Mouse (Mus musculus) frontal cortex, adult 2 months (tissue): ENCODE data around the gene Morc3. TPM values are rescaled to one million over a fixed set of nuclear protein-coding genes. Genes with fewer than 3 reads are reported as not detected.

ENCODE experiments used
- DNase-seq, 2 experiments: peaks; one replicate each; pipeline ENCODE4 v3.0.0; 2022; ENCODE audit warnings: low spot score in 1 of 2; ENCODE audit errors: extremely low spot score in 1 of 2
- polyA plus RNA-seq: library from polyadenylated mRNA; depleted of rRNA; stranded (reverse); fragments of >200 nt; gene quantifications from 2 replicates; pipeline ENCODE4 v1.2.3, GENCODE M21; 2012

Morc3 gene
- polyA plus RNA-seq, 1 experiment, result 24.6 TPM

DNA sequence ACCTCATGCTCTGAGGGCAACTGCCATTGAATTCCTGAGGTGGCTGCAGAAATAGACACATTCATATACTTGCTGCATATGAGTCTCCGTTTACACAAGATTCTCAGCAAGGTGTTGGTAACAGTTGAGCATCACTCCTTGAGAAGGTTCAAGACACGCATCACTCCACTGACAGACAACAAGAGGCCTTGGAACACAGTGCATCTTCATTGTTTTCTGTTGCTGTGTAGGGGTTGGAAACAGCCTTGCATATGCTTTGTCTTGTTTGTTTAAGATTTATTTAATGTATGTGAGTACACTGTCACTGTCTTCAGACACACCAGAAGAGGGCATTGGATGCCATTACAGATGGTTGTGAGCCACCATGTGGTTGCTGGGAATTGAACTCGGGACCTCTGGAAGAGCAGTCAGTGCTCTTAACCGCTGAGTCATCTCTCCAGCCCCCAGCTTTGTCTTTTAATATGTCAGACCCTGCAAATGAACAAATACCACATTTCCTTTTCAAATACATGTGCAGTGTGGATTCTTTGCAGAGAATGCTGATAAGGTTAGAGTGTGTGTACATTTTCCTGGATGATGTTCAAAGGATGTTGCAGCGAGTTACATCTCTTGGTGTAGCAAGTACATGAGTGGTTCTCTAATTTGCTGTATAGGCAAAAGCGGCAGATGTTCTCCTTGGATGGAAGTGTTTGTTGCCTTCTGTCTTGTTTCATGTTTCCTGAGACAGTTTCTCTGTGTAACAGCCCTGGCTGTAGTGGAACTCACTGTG is 45.9 kb downstream of the Morc3 start:
- DNase-seq, result no peak

DNA sequence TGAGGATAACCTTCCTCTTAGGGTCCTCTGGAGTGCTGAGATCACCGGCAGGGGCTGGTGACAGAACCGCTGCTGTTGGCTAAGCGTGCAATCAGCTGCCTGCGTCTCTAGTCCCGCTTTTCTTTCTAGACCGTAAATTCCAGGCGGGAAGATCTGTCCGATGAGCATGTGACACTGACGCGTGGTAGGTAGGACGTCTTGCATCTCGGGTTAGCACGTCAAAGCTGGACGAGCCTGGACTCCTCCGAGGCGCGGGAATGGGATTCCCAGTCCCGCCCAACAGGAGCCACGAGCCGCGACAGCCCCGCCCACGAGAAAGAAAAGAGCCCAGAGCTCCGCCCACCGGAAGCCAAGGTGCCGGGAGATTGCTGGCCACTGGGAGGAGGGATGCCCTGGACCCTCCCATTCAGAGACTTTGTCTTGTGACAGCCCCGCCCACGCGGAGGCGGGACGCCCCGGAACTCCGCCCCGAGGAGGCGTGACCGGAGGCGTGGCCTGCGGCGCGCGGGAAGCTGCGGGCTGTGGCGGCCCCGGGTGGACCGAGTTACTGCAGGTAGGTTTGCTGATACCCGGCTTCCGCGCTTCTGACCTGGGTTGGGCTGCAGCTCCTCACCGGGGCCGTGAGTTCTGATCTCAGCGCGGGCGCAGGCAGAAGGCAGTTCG is 51.6 kb downstream of the Morc3 start, which contains the start of gene Chaf1b:
Gene Chaf1b (plus strand): TSS at position 479 of the 663 bp plus-strand sequence.
- DNase-seq, result peak; percentile 88 to 93

DNA sequence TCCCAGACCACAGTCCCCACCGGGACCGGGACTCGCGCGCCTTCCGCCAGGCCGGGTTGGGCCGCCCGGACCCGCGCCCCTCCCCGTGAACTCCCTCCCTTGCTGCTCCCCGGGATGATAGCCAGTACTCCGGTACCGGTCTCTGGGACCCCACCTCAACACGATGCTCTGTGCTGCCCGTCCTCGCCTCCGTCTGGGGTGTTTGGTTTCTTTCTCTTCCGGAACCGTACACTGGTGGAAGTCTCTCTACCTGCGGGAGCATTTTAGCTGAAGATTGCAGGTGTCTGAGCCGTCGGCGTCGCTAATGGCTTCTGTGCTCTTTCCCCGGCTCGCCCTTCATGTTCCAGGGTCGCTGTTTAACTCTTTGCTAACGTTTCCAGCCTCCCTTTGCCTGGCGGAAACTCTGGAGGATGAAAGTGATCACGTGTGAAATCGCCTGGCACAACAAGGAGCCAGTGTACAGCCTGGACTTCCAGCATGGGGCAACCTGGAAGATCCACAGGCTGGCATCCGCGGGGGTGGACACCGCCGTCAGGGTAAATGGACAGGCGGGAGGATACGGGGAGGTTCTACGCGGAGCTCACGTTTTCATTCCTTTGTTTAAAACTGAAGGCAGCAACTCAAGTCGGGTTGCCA is 52.3 kb downstream of the Morc3 start:
- no peak for DNase-seq

DNA sequence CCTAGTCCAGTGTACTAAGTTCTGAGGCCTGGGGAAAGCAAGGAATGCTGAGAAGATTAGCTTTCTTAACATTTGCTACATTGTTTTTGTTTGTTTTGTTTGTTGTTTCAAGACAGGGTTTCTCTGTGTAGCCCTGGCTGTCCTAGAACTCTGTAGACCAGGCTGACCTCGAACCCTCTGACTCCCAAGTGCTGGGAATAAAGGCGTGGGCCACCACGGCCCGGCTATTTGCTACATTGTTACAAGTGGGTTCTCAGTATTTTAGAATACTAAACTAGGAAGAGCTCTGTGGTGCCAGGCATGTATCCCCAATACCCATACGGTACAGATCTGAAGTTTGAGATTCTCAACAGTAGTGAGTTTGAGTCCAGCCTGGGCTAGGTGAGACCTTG is 52.8 kb downstream of the Morc3 start:
- DNase-seq, result no peak

DNA sequence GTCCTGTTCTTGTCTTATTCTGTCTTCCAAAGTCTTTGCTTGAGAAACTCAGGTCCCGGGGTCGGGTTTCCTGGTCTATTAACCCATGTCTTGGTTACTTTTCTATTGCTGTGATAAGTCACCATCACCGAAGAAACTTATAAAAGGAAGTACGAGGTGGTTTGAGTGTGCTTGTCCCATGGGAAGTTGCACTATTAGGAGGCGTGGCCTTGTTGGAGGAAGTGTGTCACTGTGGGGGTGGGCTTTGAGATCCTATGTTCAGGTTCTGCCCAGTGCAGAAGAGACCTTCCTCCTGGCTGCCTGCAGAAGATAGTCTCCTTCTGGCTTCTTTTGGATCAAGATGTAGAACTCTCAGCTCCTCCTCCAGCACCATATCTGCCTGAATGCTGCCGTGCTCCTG is 56.6 kb downstream of the Morc3 start:
- DNase-seq, result no peak

DNA sequence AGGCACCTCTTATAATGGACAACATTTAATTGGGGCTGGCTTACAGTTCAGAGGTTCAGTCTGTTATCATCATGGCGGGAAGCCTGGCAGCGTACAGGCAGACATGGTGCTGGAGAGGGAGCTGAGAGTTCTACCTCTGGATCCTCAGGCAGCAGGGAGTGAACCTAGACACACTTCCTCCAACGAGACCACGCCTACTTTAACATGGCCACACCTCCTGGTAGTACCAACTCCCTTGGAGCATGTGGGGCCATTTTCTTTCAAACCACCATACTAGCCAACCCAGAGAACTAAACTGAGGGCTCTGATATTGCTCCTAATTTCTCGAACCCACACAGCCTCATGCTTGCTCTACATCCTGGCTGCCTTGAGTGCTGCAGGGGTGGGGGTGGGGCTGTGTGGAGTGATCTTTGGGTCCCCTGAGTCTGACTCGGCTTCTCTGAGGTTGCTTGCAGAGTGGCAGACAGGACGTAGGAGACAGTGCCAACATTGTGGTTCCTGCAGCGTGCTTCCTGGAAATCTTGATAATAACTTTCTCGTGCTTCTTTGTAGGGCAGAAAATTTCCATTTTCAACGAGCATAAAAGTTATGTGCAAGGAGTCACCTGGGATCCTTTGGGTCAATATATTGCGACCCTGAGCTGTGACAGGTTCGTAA is 59.2 kb downstream of the Morc3 start:
- DNase-seq, result no peak

DNA sequence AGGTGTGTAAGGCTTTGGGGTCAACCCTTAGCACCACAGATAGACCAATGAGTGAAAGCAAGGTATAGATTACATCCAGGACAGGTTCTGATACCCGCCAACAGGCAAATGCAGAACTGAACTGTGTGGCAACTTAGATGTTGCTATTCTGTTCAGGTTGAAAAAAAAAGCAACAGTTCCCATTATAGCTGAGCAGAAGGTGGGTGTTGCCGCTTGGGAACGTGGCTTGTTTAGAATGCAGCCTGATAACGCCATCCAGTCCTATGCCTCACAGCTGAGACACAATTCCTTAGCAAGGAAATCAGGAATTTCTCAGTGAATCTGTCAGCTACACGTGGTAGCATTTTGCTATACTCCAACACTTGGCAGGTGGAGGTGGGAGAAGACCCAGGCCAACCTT is 61.4 kb downstream of the Morc3 start:
- DNase-seq, result peak in 1 of 2 experiments; percentile 28

DNA sequence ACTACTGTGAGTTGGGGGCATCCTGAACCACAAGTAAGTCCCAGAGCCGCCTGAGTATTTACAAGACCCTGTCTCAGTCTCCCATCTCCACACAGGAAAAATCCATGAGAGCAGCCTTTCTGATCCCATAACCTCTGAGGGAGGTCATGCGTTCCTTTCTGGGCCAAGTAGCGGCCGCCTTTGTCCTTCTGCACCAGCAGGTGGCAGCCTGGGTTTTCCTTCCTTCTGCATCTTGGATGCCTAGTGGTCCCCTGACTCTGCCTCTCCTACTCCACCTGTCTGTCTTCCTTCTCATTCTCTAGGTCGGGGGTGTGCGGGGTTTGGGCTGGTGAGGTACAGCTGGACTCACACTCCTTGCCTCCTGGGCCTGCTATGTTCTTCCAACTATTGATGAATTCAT is 71.1 kb downstream of the Morc3 start:
- DNase-seq, result no peak

DNA sequence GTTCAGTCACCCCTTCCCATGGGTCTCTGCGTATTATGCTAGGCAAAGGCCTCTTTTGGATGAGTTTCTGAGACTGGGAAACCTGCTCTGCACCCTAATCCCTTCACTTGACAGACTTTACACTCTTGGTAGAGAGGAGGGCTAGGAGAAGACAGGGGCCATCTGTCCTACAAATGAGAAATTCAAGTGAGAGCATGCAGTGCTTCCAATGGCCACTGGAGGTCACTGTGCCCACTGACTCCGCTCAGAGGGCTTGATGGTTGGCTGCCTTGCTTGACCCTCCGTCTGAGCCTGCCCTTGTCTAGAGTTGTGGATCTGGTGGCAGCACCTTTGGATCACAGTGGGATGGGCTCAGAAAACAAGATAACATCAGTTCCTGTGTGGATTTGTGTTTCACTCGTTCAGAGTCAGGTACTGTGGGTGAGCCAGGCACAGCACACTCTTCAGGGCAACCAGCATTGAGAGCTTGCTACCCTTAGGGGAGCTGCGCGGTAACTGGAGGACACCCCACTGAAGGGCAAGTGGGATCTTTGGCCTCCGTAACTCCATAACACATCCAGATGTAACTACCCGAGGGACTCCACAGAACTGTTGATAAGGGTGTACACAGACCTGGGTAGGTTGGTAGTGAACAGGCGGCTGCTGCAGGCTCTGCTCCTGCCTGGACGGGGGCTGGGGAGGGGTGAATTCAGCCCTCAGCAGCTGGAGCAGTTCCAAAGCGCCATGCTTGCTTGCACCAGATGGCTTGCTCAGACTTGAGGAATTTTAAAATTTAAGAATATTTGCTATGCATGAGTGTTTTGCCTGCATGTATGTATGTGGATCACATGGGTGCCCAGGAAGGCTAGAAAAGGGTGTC is 74.5 kb downstream of the Morc3 start:
- peak; percentile 30 to 81 for DNase-seq

DNA sequence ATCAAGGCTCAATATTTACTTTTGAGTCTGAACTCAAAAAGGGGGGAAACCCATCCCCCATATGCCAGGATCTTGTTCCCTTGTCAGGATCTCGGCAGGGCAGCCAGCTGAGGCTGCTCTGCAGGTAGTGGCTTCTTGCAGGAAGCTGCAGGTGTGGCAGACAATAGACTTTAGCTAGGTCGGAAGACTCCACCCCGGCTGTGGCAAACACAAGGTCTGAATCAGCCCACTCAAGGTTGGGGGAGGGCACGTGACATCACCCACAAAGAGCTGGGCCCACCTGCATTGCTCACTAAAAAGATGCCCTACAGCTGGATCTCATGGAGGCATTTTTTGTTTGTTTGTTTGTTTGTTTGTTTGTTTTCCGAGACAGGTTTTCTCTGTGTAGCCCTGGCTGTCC is 75.8 kb downstream of the Morc3 start:
- no peak for DNase-seq

DNA sequence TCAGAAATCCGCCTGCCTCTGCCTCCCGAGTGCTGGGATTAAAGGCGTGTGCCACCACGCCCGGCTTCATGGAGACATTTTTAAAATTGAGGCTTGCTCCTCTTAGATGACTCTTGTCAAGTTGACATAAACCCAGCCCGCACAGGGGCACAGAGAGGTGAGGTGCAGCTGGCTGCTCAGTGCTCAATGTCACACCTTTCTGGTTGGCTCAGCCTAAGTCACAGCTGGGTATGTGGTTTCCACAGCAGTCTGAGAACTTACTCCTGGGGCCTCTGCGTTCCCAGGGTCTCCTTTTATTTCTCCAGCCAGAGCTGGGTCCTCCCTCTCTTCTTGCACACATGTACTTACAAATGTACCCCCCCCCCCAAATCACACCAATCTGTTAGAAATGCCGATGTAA is 76.3 kb downstream of the Morc3 start:
- DNase-seq, result no peak

DNA sequence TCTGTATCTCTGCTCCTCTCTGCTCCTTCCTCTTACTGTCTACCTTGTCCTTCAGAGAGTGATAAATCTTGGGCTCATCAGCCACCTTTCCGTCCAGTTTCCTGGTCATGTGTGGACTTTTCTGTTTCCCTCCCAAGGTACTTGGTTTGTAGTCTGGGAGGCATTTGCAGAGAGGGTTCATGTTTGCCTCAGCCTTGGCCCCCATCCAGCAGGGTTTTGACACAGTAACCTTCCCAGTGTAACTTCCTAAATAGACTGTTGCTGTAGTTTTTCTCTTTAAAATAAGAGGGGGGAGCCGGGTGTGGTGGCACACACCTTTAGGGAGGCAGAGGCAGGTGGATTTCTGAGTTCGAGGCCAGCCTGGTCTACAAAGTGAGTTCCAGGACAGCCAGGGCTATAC is 78.0 kb downstream of the Morc3 start:
- DNase-seq, result no peak

DNA sequence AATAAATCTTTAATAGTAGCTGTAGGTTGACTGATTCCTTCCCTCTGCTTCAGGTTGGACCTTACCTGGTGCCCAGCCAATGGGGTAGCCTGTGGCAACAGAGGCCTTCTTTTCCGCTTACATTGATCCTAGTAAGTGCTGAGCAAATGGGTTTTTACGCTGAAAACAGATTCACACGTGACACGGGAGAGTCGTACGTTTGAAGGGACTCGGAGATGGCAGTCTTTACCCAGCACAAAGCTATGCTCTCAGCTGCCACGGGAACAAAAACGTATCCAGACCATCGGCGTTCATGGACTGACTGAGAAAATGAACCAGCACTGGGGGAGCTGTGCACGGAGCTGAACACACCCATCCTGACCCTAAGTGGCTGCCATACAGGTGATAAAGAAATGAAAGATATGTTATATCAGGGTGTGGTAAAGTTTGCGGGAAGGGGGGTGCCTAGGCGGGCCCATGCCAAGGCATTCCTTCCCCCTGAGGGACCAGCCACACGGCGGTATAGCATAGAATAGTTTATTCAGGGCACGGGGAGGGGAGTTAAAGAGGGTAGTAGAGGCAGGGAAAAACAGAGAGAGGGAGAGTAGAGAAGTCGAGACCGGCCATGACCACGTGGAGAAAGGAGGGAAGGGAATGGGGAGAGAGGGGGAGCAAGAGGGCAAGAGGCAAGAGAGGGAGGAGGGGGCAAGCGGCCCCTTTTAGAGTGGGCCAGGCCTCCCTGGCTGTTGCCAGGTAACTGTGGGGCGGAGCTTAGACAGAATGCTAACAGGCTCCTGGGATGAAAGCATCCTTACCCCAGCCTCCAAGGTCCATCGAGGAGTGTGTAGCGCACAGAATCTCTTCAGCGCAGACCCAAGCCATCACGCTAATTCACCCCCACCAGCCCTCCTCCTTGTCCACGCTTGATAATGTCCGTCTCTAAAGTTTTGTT is 79.1 kb downstream of the Morc3 start:
- no peak for DNase-seq

DNA sequence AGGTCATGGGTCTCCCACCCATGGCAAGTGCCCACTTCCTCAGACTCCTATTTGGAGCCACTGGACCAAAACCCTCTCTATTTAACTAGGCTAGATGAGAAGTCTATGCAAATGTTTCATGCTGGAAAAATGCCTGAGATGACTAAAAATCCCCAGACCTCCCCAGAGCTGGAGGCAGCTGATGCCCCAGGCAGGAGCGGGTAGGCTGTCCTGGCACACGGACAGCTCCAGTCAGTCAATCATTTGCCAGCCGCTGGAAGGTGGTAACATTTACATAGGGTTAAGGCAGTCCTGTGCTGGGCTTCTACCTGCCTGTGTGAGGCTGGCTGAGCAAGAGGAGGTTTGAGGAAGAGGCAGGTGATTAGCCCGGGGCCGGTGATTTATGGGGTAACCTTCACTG is 80.2 kb downstream of the Morc3 start:
- peak in 1 of 2 experiments; percentile 47 for DNase-seq

DNA sequence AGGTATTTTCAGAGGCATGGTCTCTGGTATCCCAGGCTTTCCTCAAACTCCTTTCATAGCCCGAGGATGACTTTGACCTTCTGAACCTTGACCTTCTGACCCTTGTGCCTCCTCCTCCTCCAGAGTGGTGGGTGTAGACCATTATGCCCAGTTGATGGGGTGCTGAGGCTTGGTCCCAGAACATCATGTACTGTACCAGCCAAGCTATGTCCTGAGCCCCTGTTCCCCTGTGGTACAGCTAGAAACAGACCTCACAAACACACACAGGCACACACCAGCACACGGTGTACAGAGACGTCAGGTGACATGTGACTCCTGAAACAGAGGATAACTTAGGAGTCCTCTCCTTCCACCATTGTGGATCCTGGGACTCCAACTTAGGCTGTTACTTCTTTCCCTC is 80.9 kb downstream of the Morc3 start:
- no peak for DNase-seq

DNA sequence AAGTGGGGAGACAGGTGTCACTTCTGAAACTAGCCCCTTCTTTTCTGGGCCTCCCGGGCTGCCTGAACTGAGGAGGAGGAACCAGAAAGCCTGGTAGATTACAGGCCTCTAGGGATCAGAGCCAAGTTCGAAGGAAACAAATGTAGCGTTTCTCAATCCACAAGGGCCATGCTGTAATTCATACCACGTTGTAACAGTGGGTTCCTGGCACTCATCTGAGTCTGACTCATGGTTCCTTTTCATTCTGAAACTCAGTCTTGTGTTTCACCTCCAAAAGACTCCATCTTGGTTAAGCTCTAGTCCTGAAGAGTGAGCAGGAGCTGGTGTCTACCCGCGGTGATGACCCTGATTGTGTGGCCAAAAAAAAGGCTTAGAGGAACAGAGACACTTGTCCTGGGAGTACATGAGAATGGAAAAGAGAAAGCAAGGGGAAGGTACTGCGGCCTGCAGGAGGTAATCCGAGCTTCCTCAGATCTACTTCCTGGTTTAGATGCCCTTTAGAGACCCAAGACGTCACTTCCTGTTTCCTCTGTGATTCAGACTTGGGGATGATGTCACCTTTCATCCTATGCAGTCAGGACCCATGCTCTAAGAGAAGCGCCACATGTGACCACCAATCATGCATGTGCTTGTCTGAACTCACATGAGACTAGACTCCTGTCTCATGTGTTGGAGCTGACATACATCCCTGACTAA is 82.1 kb downstream of the Morc3 start:
- no peak for DNase-seq

DNA sequence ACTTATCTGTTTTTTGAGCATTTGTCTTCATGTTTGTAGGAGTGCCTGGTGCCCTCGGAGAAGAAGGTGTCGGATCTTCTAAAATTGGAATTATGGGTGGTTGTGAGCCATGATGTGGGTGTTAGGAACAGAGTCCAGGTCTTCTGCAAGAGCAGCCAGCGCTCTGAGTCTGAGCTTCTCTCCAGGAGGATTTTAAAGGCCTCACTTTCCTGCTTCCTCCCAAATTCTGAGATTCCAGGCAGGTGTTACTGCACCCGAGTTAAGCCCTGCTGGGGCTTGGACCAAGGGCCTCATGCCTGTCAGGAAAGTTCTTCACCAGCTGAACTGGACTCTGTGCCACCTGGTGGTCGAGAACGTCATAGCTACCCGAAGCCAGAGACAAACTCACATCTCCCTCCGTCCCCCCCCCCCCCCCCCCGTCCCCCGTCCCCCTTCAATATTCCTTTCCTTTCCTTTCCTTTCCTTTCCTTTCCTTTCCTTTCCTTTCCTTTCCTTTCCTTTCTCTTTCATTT is 83.5 kb downstream of the Morc3 start:
- peak in 1 of 2 experiments; percentile 49 for DNase-seq
